Mouse (Mus musculus) CH12.LX (cell line): ENCODE measurements around the gene Tespa1. TPM values are rescaled to one million over a fixed set of nuclear protein-coding genes. Genes with fewer than 3 reads are reported as not detected.

Source experiments
- DNase-seq: peaks from one replicate; pipeline ENCODE4 v3.0.0-alpha.2; 2013; ENCODE audit errors: extremely low read depth
- H3K27ac ChIP-seq: 2 replicates; pipeline ENCODE4 v1.5.1; 2012; ENCODE audit warnings: low read depth, mild to moderate bottlenecking, control low read depth, moderate library complexity; ENCODE audit not compliant: insufficient read depth
- H3K27me3 ChIP-seq: replicated peaks from 2 replicates; pipeline ENCODE3; 2012; ENCODE audit warnings: inconsistent platforms
- H3K36me3 ChIP-seq, 2 experiments: replicated peaks in 1 of 2; 2 replicates each; pipeline versions ENCODE3 to v1.6.1; 2012; ENCODE audit warnings: inconsistent platforms in 1 of 2, low read length in 1 of 2, mild to moderate bottlenecking in 1 of 2, mixed read lengths in 1 of 2, moderate library complexity in 1 of 2; ENCODE audit not compliant: control insufficient read depth in 1 of 2, insufficient read depth in 1 of 2
- H3K4me1 ChIP-seq, 2 experiments: 2 replicates each; pipeline ENCODE4 v1.6.1; 2012; ENCODE audit warnings: inconsistent platforms in 1 of 2, moderate library complexity in 1 of 2; ENCODE audit not compliant: insufficient read depth in 2 of 2, control insufficient read depth in 1 of 2
- H3K4me2 ChIP-seq: 2 replicates; pipeline ENCODE4 v1.6.1; 2012; ENCODE audit warnings: low read depth, mild to moderate bottlenecking, control low read depth; ENCODE audit not compliant: poor library complexity, insufficient read depth, severe bottlenecking
- H3K4me3 ChIP-seq, 3 experiments: fragments of 150-350 bp in 1 of 3; sonication (generic) in 1 of 3; replicated peaks in 1 of 3; 2 replicates each; pipeline versions ENCODE3 to v1.5.1; 2011 to 2012; ENCODE audit warnings: low read depth in 2 of 3, low read length in 2 of 3, mild to moderate bottlenecking in 2 of 3, moderate library complexity in 2 of 3, control low read depth in 1 of 3, improper control_type of control experiment in 1 of 3, inconsistent platforms in 1 of 3, mixed read lengths in 1 of 3; ENCODE audit not compliant: poor library complexity in 1 of 3
- H3K79me2 ChIP-seq: replicated peaks from 2 replicates; pipeline ENCODE4 v1.6.1; 2012; ENCODE audit warnings: mild to moderate bottlenecking, moderate library complexity; ENCODE audit not compliant: control insufficient read depth, poor library complexity, insufficient read depth, severe bottlenecking; ENCODE audit errors: extremely low read depth
- H3K9ac ChIP-seq: 2 replicates; pipeline ENCODE4 v1.6.1; 2012; ENCODE audit warnings: low read depth, mild to moderate bottlenecking, control low read depth, moderate library complexity; ENCODE audit not compliant: insufficient read depth
- H3K9me3 ChIP-seq: replicated peaks from 2 replicates; pipeline ENCODE3; 2012; ENCODE audit warnings: low read length, inconsistent platforms, mixed read lengths
- BHLHE40 ChIP-seq: IDR thresholded peaks from 2 replicates; pipeline ENCODE4 v1.6.1; 2011; ENCODE audit warnings: mild to moderate bottlenecking, low read depth, low read length, improper control_type of control experiment
- ELF1 ChIP-seq: IDR thresholded peaks from 2 replicates; pipeline ENCODE4 v1.6.1; 2014; ENCODE audit warnings: low read depth, mild to moderate bottlenecking, inconsistent platforms, low read length, improper control_type of control experiment
- ETS1 ChIP-seq: conservative IDR thresholded peaks from 2 replicates; pipeline ENCODE4 v1.6.1; 2012; ENCODE audit warnings: low read depth, mild to moderate bottlenecking, inconsistent platforms, low read length, improper control_type of control experiment, moderate library complexity
- HCFC1 ChIP-seq: IDR thresholded peaks from 2 replicates; pipeline ENCODE4 v1.6.1; 2012; ENCODE audit warnings: low read depth, mild to moderate bottlenecking, inconsistent platforms, low read length, improper control_type of control experiment
- IRF4 ChIP-seq: IDR thresholded peaks from 2 replicates; pipeline ENCODE4 v1.6.1; 2014; ENCODE audit warnings: low read depth, mild to moderate bottlenecking, inconsistent platforms, low read length, improper control_type of control experiment
- MAFK ChIP-seq: IDR thresholded peaks from 2 replicates; pipeline ENCODE4 v1.6.1; 2011; ENCODE audit warnings: low read length, improper control_type of control experiment; ENCODE audit not compliant: insufficient replicate concordance
- MAX ChIP-seq: IDR thresholded peaks from 2 replicates; pipeline ENCODE4 v1.6.1; 2011; ENCODE audit warnings: low read length, improper control_type of control experiment
- NELFE ChIP-seq: IDR thresholded peaks from 2 replicates; pipeline ENCODE4 v1.6.1; 2011; ENCODE audit warnings: low read depth, low read length, improper control_type of control experiment
- POLR2AphosphoS2 ChIP-seq: IDR thresholded peaks from 2 replicates; pipeline ENCODE4 v1.6.1; 2011; ENCODE audit warnings: low read depth, low read length, improper control_type of control experiment
- SMC3 ChIP-seq: IDR thresholded peaks from 2 replicates; pipeline ENCODE4 v1.6.1; 2011; ENCODE audit warnings: low read depth, low read length, improper control_type of control experiment
- USF2 ChIP-seq: conservative IDR thresholded peaks from 2 replicates; pipeline ENCODE4 v1.6.1; 2011; ENCODE audit warnings: low read depth, low read length, improper control_type of control experiment
- ZC3H11A ChIP-seq: IDR thresholded peaks from 2 replicates; pipeline ENCODE4 v1.6.1; 2012; ENCODE audit warnings: low read depth, mild to moderate bottlenecking, inconsistent platforms, low read length, improper control_type of control experiment
- ZMIZ1 ChIP-seq: IDR thresholded peaks from 2 replicates; pipeline ENCODE4 v1.6.1; 2012; ENCODE audit warnings: low read depth, mild to moderate bottlenecking, inconsistent platforms, low read length, improper control_type of control experiment
- ZNF384 ChIP-seq: IDR thresholded peaks from 2 replicates; pipeline ENCODE4 v1.6.1; 2012; ENCODE audit warnings: low read depth, low read length, improper control_type of control experiment, inconsistent platforms
- dilution Hi-C: fragments of 300-500 bp; cut with MboI; formaldehyde crosslinking; loops from 2 replicates; pipeline ENCODE4 v1.14.3; 2020; ENCODE audit warnings: low sequenced_read_pairs; ENCODE audit not compliant: extremely low pct_unique_long_range_greater_than_20kb, extremely low pct_ligation_motif_present
- in situ Hi-C: fragments of 300-500 bp; cut with MboI; formaldehyde crosslinking; loops from 3 replicates; pipeline ENCODE4 v1.14.3; 2019; ENCODE audit warnings: low sequenced_read_pairs, low pct_ligation_motif_present, low pct_unique_long_range_greater_than_20kb, mixed read lengths
- polyA plus RNA-seq: library from polyadenylated mRNA; unstranded; fragments of >175 nt; gene quantifications from 2 replicates; pipeline ENCODE4 v1.2.1, GENCODE M21; 2012; ENCODE audit warnings: low read depth; ENCODE audit not compliant: insufficient read length
- total RNA-seq, 2 experiments: library from RNA; depleted of rRNA; stranded (reverse); fragments of 300-350 nt in 1 of 2; fragments of >200 nt in 1 of 2; gene quantifications; 2 replicates each; pipeline ENCODE4 v1.2.3; 2012 to 2014

The Tespa1 gene
- total and polyA plus RNA-seq, 3 experiments = 26.0 to 55.1 (median 48.5) TPM

GRCm38 (mm10) chr10:130371644-130372043, 49.0 kb downstream of the Tespa1 start:
- dilution Hi-C loops = no loop called here
- TF ChIP-seq POLR2AphosphoS2 (no peak), HCFC1 (no peak), IRF4 (no peak), ETS1 (no peak), SMC3 (no peak), BHLHE40 (no peak), ELF1 (no peak), USF2 (no peak), ZC3H11A (no peak), ZNF384 (no peak)
- TF ChIP-seq, all 38 proteins: peak for 0
- Histone ChIP-seq H3K4me3 (no peak overlapping the region), H3K27ac (no peak overlapping the region), H3K4me2 (no peak overlapping the region), H3K27me3 (no peaks in the 10 kb centered on the region), H3K36me3 (peaks cover 0 to 19% of the 10 kb centered on the region in 2 experiments), H3K4me1 (peaks cover 0 to 11% of the 10 kb centered on the region in 2 experiments; a peak in 1 of 4 replicates), H3K9ac (no peak overlapping the region), H3K79me2 (no peaks in the 10 kb centered on the region), H3K9me3 (peaks cover 4% of the 10 kb centered on the region)
- in situ Hi-C loops = no loop called here
- no peak for DNase-seq

DNA sequence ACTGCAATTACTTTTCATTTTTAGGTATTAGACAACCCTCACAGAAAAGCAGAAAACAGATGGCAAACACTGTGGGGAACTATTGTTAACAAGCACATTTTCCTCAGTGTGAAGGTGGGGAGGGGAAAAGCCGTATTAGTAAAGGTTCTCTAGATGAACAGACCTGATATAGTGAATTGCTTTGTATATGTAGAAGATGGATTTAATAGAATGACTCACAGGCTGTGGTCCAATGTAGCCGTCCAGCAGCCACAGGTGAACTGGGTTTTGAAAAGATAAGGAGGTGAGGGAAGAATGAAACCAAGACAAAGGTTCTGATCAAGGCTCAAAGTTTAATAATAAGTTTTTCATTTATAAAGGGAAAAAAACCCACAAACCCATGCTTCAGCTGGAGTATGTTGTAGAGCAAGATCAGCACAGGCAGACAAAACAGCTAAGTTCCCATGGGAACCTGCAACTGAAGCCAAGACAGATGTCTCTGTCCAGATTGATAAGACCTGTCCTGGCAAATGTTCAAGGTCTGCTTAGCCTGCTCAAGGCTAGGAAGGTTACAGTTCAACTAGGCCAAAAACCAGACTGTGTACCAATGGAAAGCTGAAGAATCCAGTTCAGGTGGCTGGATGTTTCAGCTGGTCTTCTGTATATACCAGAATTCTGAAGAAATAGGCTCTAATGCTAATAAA, 50.0 kb downstream of the Tespa1 start:
- no peak for DNase-seq
- H3K27me3 ChIP-seq = no peaks in the 10 kb centered on the region
- no peak overlapping the region for H3K4me2 ChIP-seq
- peaks cover 0 to 13% of the 10 kb centered on the region in 2 experiments for H3K36me3 ChIP-seq
- H3K9me3 ChIP-seq = peaks cover 4% of the 10 kb centered on the region
- H3K4me3 ChIP-seq = no peak overlapping the region
- in situ Hi-C loops = no loop called here
- no peaks in the 10 kb centered on the region for H3K79me2 ChIP-seq
- TF ChIP-seq NELFE = no peak
- TF ChIP-seq POLR2AphosphoS2 = no peak
- no peak for TF ChIP-seq MAFK
- no peak for TF ChIP-seq ZMIZ1
- no peak for TF ChIP-seq MAX
- TF ChIP-seq, all 38 proteins: peak for 0
- Histone ChIP-seq H3K27ac (no peak overlapping the region), H3K4me1 (peaks cover 0 to 11% of the 10 kb centered on the region in 2 experiments; a peak in 1 of 4 replicates), H3K9ac (no peak overlapping the region)
- dilution Hi-C loops = no loop called here
